Mouse (Mus musculus) embryonic facial prominence, embryonic 11.5 days (tissue): ENCODE measurements at regions not wholly inside any gene's neighbourhood (a gene's known extent, or its start where the extent isn't known, plus 50 kb on each side); places are given as distances from the start of the nearest gene placed in this dataset.

ENCODE experiments used
- ATAC-seq: fragments of 200-750 bp; cut with Nextera tagmentation; replicated peaks from 2 replicates; pipeline ENCODE4 v1.8.0; 2017; ENCODE audit warnings: low read depth; ENCODE audit not compliant: insufficient number of reproducible peaks, low FRiP score, low TSS enrichment
- DNase-seq: peaks from one replicate; pipeline ENCODE4 v3.0.0-alpha.2; 2015; ENCODE audit warnings: low spot score
- H3K27ac ChIP-seq: fragments of 300-500 bp; sonication (generic); replicated peaks from 2 replicates; pipeline ENCODE4 v1.5.1; 2014; ENCODE audit warnings: mild to moderate bottlenecking, low read depth, low read length, control low read depth
- H3K27me3 ChIP-seq: fragments of 300-500 bp; sonication (generic); 2 replicates; pipeline ENCODE4 v1.6.1; 2014; ENCODE audit warnings: mild to moderate bottlenecking, low read length, moderate library complexity, mixed read lengths; ENCODE audit not compliant: control insufficient read depth, insufficient read depth
- H3K36me3 ChIP-seq: fragments of 300-500 bp; sonication (generic); replicated peaks from 2 replicates; pipeline ENCODE4 v1.6.1; 2014; ENCODE audit warnings: low read depth, mild to moderate bottlenecking, low read length, moderate library complexity, mixed read lengths; ENCODE audit not compliant: control insufficient read depth, insufficient read depth
- H3K4me1 ChIP-seq: fragments of 300-500 bp; sonication (generic); 2 replicates; pipeline ENCODE4 v1.6.1; 2014; ENCODE audit warnings: low read length, mixed read lengths; ENCODE audit not compliant: control insufficient read depth, insufficient read depth
- H3K4me2 ChIP-seq: fragments of 300-500 bp; sonication (generic); 2 replicates; pipeline ENCODE4 v1.6.1; 2014; ENCODE audit warnings: low read depth, mild to moderate bottlenecking, control low read depth, low read length, moderate library complexity
- H3K4me3 ChIP-seq: fragments of 300-500 bp; sonication (generic); 2 replicates; pipeline ENCODE4 v1.5.1; 2014; ENCODE audit warnings: low read depth, low read length, control low read depth
- H3K9ac ChIP-seq: fragments of 300-500 bp; sonication (generic); replicated peaks from 2 replicates; pipeline ENCODE4 v1.6.1; 2014; ENCODE audit warnings: mild to moderate bottlenecking, control low read depth, low read length
- H3K9me3 ChIP-seq: fragments of 300-500 bp; sonication (generic); replicated peaks from 2 replicates; pipeline ENCODE4 v1.6.1; 2016; ENCODE audit warnings: mild to moderate bottlenecking, low read length, inconsistent platforms, mixed read lengths; ENCODE audit not compliant: control insufficient read depth
- WGBS: fragments of 180-500 bp; shearing (Covaris S2); extraction: QIAGEN DNeasy Blood & Tissue Kit; methylation state at CpG from one replicate; pipeline ENCODE4 v1.1.7; 2014; 5-methylcytosine and 5-hydroxymethylcytosine counted together

DNA sequence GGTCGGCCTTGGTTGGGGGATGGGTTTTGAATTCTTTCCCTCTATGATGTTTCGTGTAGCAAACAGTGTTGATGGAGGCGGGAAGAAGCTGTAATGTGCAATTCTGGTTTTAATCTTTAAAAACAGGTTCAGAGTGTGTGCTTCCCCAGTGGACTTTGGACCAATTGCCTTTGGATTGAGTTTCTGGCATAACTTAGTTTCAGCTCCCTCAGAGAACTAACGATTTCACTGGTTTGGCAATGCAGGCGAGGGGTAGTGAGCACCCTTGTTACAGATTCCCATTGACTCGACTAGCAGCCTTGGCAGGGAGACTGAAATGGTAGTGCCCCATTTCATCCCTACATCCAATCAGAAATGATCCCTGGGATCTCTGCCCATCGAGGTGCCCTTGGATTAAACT is 193.9 kb upstream of the Tmem72 start:
- H3K4me1 ChIP-seq = no peaks in the 10 kb centered on the region
- H3K4me2 ChIP-seq = no peak overlapping the region
- H3K9ac ChIP-seq = no peak overlapping the region
- H3K4me3 ChIP-seq = no peak overlapping the region
- H3K27me3 ChIP-seq = no peaks in the 10 kb centered on the region
- no peak for ATAC-seq
- no peaks in the 10 kb centered on the region for H3K9me3 ChIP-seq
- WGBS = 84% methylated on average over 7 of the region's 7 CpGs
- DNase-seq = no peak
- no peaks in the 10 kb centered on the region for H3K36me3 ChIP-seq
- H3K27ac ChIP-seq = no peak overlapping the region

DNA sequence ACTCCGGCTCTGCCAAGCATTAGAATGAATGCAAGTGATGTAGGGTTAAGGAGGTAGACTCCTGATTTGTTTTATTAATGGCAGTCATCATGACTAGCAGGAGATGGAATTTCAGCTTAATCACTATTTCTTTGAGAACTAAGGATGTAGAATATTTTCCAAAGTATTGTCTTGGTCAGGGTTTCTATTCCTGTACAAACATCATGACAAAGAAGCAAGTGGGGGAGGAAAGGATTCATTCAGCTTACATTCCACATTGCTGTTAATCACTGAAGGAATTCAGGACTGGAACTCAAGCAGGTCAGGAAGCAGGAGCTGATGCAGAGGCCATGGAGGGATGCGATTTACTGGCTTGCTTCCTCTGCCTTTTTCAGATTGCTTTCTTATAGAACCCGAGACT is 195.4 kb upstream of the Tmem72 start:
- WGBS = 72% methylated on average over 3 of the region's 3 CpGs
- no peaks in the 10 kb centered on the region for H3K36me3 ChIP-seq

DNA sequence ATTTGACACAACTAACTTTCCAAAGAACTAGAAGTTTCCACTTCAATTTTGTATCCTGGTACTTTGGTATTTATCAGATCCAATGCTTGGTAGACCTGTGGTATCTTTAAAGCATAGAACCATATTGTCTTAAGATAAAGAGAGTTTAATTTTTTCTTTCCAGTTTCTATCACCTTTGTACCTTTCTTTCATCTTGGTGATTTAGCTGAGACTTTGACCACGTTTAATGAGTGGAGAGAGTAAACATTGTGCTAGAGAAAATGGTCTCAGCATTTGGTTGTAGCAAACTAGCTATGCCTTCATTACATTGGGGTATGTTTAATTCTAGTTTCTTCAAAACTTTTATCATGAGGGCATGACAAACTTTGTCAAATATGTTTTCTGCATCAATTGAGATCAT is 197.4 kb upstream of the Tmem72 start:
- H3K27ac ChIP-seq = no peak overlapping the region
- H3K4me1 ChIP-seq = no peaks in the 10 kb centered on the region
- H3K36me3 ChIP-seq = no peaks in the 10 kb centered on the region
- H3K4me3 ChIP-seq = no peak overlapping the region
- ATAC-seq (no peak), DNase-seq (no peak)
- H3K9ac ChIP-seq = no peak overlapping the region
- H3K9me3 ChIP-seq = no peaks in the 10 kb centered on the region
- H3K4me2 ChIP-seq = no peak overlapping the region
- no peaks in the 10 kb centered on the region for H3K27me3 ChIP-seq
- 66% methylated on average over 1 of the region's 1 CpGs for WGBS

More for the DNA sequence above, 195.4 kb upstream of the Tmem72 start:
- ATAC-seq = no peak
- no peak overlapping the region for H3K27ac ChIP-seq
- no peaks in the 10 kb centered on the region for H3K27me3 ChIP-seq
- H3K4me3 ChIP-seq = no peak overlapping the region
- H3K9me3 ChIP-seq = no peaks in the 10 kb centered on the region
- no peak for DNase-seq
- H3K9ac ChIP-seq = no peak overlapping the region
- H3K4me1 ChIP-seq = no peaks in the 10 kb centered on the region
- no peak overlapping the region for H3K4me2 ChIP-seq

- H3K4me2 ChIP-seq = no peak overlapping the region
- DNase-seq (no peak), ATAC-seq (no peak)
- H3K36me3 ChIP-seq = no peaks in the 10 kb centered on the region
- no peaks in the 10 kb centered on the region for H3K27me3 ChIP-seq
- H3K4me3 ChIP-seq = no peak overlapping the region
- no peaks in the 10 kb centered on the region for H3K4me1 ChIP-seq
- no peaks in the 10 kb centered on the region for H3K9me3 ChIP-seq
- 82% methylated on average over 3 of the region's 3 CpGs for WGBS
- no peak overlapping the region for H3K9ac ChIP-seq
- H3K27ac ChIP-seq = no peak overlapping the region
These were observed 218.3 kb upstream of the Tmem72 start for GRCm38 (mm10) chr6:116935024-116935423.

DNA sequence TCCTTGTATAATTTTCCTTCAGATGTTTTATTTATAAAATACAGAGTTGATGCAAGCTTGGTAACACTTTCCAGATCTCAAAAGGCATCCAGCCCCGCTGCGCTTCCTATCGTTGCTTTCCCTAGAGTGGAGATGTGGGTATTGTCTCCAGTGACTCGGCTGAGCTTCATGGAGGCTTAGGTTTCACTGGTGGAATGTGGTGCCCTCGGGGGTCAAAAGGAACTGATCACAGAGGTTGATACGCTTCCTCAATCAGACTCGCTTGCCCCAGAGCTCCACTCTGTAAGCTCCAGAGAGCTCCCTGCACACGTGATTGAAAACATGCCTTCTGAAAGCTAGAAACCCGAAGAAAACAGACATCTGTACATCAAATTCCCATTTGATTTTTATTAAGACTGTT is 224.9 kb upstream of the Tmem72 start:
- Histone ChIP-seq H3K27me3 (no peaks in the 10 kb centered on the region), H3K9ac (no peak overlapping the region), H3K4me3 (no peak overlapping the region), H3K4me1 (no peaks in the 10 kb centered on the region), H3K9me3 (no peaks in the 10 kb centered on the region), H3K36me3 (no peaks in the 10 kb centered on the region), H3K27ac (no peak overlapping the region), H3K4me2 (no peak overlapping the region)
- ATAC-seq = no peak; the same call in 1 of the 2 replicates
- WGBS = 19% methylated on average over 9 of the region's 9 CpGs
- peak; percentile 83 for DNase-seq

DNA sequence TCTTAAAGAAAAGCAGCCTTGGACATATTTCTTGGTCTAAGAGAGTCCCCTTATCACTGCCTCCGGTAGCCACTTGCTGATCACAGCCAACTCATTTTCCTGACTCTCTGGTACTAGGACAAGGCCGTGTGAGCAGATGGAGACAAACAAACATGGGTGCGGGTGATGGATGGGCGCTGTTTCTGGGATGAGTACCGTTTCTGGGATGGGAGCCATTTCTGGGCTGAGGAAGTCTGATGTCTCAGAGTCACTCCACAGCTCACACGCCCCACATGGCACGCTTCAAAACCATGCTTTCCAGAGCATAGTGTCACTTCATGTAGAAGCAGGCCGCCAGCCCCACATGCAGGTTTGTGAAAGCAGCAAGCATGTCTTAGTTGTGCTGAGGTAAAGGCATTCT is 225.6 kb upstream of the Cxcl12 start:
- Histone ChIP-seq H3K4me3 (no peak overlapping the region), H3K4me1 (no peaks in the 10 kb centered on the region), H3K36me3 (no peaks in the 10 kb centered on the region), H3K27ac (no peak overlapping the region), H3K9me3 (no peaks in the 10 kb centered on the region), H3K27me3 (no peaks in the 10 kb centered on the region), H3K9ac (no peak overlapping the region), H3K4me2 (no peak overlapping the region)
- ATAC-seq (no peak), DNase-seq (no peak)
- 87% methylated on average over 8 of the region's 8 CpGs for WGBS

DNA sequence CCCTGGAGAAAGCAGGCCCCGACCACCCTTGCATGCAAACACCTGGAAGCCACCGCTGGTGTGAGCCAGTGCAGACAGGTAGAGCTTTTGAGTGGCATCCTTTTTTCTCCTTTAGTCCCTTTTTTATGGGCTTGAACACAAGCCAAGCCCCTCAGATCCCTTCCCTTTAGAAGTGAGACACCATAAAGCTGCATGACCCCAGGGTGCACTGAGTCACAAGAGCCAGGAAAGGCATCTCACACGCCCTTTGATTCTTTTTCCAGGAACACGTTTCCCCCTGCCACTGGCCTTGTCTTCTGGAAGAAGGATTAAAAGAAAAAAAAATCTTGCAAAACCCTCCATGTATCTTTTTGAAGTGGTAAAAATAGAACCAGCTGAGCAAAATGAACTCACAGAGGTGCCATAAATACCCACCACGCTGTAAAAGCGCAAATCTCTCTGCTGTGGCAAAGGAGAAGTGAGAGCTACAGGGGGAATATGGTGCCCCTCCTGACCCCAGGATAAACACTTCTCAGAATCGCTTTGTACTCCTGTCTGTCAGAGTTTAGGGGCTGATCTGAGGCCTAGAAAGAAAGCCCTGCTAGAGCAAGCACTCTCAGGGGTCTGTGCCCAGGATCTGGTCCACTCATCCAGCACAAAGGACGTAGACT is 222.1 kb upstream of the Cxcl12 start:
- no peak; the same call in 1 of the 2 replicates for ATAC-seq
- no peaks in the 10 kb centered on the region for H3K36me3 ChIP-seq
- no peak for DNase-seq
- no peaks in the 10 kb centered on the region for H3K4me1 ChIP-seq
- WGBS = 30% methylated on average over 8 of the region's 8 CpGs
- H3K9ac ChIP-seq = no peak overlapping the region
- no peaks in the 10 kb centered on the region for H3K9me3 ChIP-seq
- no peak overlapping the region for H3K4me3 ChIP-seq
- no peak overlapping the region for H3K4me2 ChIP-seq
- no peaks in the 10 kb centered on the region for H3K27me3 ChIP-seq
- H3K27ac ChIP-seq = no peak overlapping the region

DNA sequence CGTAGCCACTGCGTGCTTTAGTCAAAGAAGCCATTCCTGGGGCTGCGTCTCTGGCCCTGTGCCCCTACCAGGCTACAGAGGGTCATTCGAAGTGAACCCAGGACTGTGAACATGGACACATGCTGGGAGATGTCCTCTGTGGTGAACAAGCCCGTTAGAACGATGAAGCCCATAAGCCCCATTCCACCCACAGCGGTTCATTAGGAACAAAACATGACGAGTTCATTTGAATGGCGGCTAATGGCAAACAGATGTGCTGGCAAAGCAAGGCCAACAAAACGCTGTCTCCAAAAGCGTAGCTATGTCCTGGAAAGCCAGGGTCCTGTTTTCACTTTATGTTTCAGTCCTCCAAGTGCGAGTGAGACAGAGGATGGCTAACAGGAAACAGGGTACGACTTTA is 208.7 kb upstream of the Cxcl12 start:
- peak; percentile 56; the same call in 1 of the 2 replicates for ATAC-seq
- peak; percentile 90 for DNase-seq
- 36% methylated on average over 13 of the region's 13 CpGs for WGBS
- H3K4me2 ChIP-seq = 0 out of 2 replicates have a peak overlapping the region, but pooled peaks have one; percentile 19
- H3K9ac ChIP-seq = no peak overlapping the region
- H3K27me3 ChIP-seq = no peaks in the 10 kb centered on the region
- no peaks in the 10 kb centered on the region for H3K9me3 ChIP-seq
- H3K27ac ChIP-seq = peak overlapping the region; percentile 83
- H3K4me3 ChIP-seq = no peak overlapping the region
- peaks cover 5% of the 10 kb centered on the region; the same call in 1 of the 2 replicates for H3K4me1 ChIP-seq
- H3K36me3 ChIP-seq = no peaks in the 10 kb centered on the region
